Mouse (Mus musculus): ENCODE measurements around the gene Cdca4. TPM values are rescaled to one million over a fixed set of nuclear protein-coding genes. Genes with fewer than 3 reads are reported as not detected.

The Cdca4 gene
- 82.7 and 85.0 TPM in 2 replicates for polyA plus RNA-seq (2015; fragmentation: Nextera tagmentation; extraction: Ambion mirVana)

- H3K4me3 ChIP-seq (replicated peaks): peak within 1 kb of the TSS; percentile 94
- peak within 1 kb of the TSS; percentile 97 for H3K9ac ChIP-seq (replicated peaks)
- no peaks in the 10 kb centered on the region for H3K9me3 ChIP-seq
- peaks cover 57% of the 10 kb centered on the region for H3K4me1 ChIP-seq (replicated peaks)
- ATAC-seq: peak; percentile 98
- WGBS: 2% methylated on average over 72 of the region's 72 CpGs
- peak within 1 kb of the TSS; percentile 94 for H3K27ac ChIP-seq
- peak within 1 kb of the TSS; percentile 93 for H3K4me2 ChIP-seq (replicated peaks)
- no peaks in the 10 kb centered on the region for H3K27me3 ChIP-seq
- peaks cover 45% of the 10 kb centered on the region for H3K36me3 ChIP-seq
Observed at GRCm38 (mm10) chr12:112829244-112829864, at the start of gene Cdca4. Cdca4 (minus strand) TSS chr12:112829423.

GRCm38 (mm10) chr12:112877607-112878020 lies 48.4 kb upstream of the Cdca4 start:
- Histone ChIP-seq H3K9ac (replicated peaks) (peak overlapping the region; percentile 49), H3K9me3 (no peaks in the 10 kb centered on the region), H3K4me1 (replicated peaks) (peaks cover 24% of the 10 kb centered on the region), H3K27ac (no peak overlapping the region), H3K36me3 (no peaks in the 10 kb centered on the region), H3K4me3 (replicated peaks) (peak overlapping the region; percentile 37), H3K4me2 (replicated peaks) (peak overlapping the region; percentile 59), H3K27me3 (peaks cover 77% of the 10 kb centered on the region)
- WGBS: under 1% methylated on average over 30 of the region's 37 CpGs
- no peak for ATAC-seq

- no peak overlapping the region for H3K9ac ChIP-seq (replicated peaks)
- no peak for ATAC-seq
- peak overlapping the region; percentile 59 for H3K4me2 ChIP-seq (replicated peaks)
- no peak overlapping the region for H3K27ac ChIP-seq
- no peaks in the 10 kb centered on the region for H3K36me3 ChIP-seq
- no peaks in the 10 kb centered on the region for H3K9me3 ChIP-seq
- peaks cover 81% of the 10 kb centered on the region for H3K27me3 ChIP-seq
- peak overlapping the region; percentile 37 for H3K4me3 ChIP-seq (replicated peaks)
- 6% methylated on average over 17 of the region's 17 CpGs for WGBS
- peaks cover 24% of the 10 kb centered on the region for H3K4me1 ChIP-seq (replicated peaks)
Observed at GRCm38 (mm10) chr12:112877073-112877576, 47.9 kb upstream of the Cdca4 start.

GRCm38 (mm10) chr12:112876332-112877072 lies 47.3 kb upstream of the Cdca4 start:
- H3K27me3 ChIP-seq: peaks cover 87% of the 10 kb centered on the region
- ATAC-seq: no peak
- WGBS: 5% methylated on average over 28 of the region's 28 CpGs

DNA sequence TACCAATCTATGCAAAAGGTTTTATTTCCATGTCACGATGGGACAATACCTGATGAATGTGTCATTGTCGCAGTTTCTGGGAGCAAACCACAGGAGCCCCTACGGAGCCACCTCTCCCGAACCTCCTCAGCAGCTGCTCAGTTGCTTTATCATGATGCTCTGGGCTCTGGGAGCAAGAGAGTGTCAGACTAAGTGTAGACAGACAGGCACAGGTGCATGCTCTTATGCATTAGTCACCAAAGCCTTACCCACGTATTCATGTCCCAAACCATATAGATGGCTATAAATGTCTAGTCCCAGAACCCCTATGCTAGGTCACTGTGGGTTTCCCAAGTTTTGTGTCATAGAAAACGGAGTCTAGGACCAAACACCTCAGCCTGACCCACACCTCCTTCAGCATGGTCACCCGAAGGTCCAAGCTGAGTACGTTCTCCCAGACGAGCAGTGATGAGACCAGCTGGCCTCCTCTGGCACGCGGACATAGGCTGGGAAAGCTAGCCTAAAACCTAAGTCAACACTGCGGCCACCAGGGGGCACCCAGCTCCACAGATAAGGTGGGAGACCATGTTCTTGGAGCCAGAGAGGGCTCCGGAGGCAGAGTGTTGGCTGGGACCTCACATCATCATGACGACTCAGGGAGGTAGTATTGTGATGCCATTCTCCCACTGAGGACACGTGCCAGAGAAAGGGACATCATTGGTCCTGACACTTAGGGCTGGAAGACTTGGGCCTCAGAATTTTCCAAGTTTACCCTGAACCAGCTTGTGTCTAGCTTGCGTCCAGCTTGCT lies 46.2 kb upstream of the Cdca4 start:
- 24% methylated on average over 16 of the region's 16 CpGs for WGBS
- Histone ChIP-seq H3K4me1 (replicated peaks) (peaks cover 24% of the 10 kb centered on the region), H3K36me3 (no peaks in the 10 kb centered on the region), H3K4me2 (replicated peaks) (no peak overlapping the region), H3K4me3 (replicated peaks) (no peak overlapping the region), H3K27ac (no peak overlapping the region), H3K9me3 (no peaks in the 10 kb centered on the region), H3K27me3 (peaks cover 98% of the 10 kb centered on the region), H3K9ac (replicated peaks) (no peak overlapping the region)
- peak; percentile 53 for ATAC-seq

More at GRCm38 (mm10) chr12:112876332-112877072, 47.3 kb upstream of the Cdca4 start:
- H3K9ac ChIP-seq (replicated peaks): no peak overlapping the region
- no peaks in the 10 kb centered on the region for H3K36me3 ChIP-seq
- no peak overlapping the region for H3K27ac ChIP-seq
- H3K9me3 ChIP-seq: no peaks in the 10 kb centered on the region
- H3K4me2 ChIP-seq (replicated peaks): peak overlapping the region; percentile 31
- no peak overlapping the region for H3K4me3 ChIP-seq (replicated peaks)
- peaks cover 24% of the 10 kb centered on the region for H3K4me1 ChIP-seq (replicated peaks)

GRCm38 (mm10) chr12:112874199-112874598 lies 45.0 kb upstream of the Cdca4 start:
- Histone ChIP-seq H3K4me2 (replicated peaks) (peak overlapping the region; percentile 51), H3K4me3 (replicated peaks) (peak overlapping the region; percentile 33)
- WGBS: 12% methylated on average over 22 of the region's 22 CpGs

DNA sequence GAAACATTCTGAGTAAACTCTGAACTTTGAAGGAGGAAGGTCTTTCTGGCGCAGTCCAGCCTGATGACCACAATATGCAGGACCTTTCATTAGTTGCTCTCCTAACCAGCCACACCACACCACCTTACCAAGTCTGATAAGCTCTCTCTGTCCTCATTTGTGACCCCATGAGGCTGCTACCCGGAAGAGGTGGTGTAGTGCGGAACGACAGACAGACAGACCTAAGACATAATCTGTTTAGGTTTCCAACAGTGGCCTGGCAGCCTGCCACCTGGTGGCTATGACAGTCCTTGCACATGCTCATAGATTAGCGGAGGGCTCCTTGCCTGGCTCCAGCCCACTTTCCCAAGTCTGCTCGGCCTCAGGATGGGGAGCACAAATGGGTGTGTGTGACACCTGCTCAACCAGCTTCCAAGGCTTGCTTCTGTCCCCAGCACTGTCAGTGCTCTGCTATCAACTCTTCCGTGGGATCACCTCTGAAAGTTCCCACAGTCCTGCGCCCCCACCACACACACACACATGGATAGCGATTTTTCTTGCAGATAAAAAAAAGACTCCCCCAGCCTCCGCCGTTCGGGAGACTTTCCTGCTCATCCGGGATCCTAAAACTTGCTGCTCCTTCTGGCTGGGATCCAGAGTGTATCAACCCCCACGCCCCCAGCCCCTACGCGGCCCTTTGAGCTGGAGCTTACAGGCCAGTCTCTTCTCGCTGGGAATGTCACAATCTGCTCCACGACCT lies 44.4 kb upstream of the Cdca4 start:
- no peaks in the 10 kb centered on the region for H3K36me3 ChIP-seq
- peak overlapping the region; percentile 44; the same call in 1 of the 2 replicates for H3K9ac ChIP-seq (replicated peaks)
- peaks cover 28% of the 10 kb centered on the region for H3K4me1 ChIP-seq (replicated peaks)
- peaks cover 86% of the 10 kb centered on the region for H3K27me3 ChIP-seq
- H3K27ac ChIP-seq: no peak overlapping the region
- H3K4me3 ChIP-seq (replicated peaks): peak overlapping the region; percentile 33
- 20% methylated on average over 18 of the region's 18 CpGs for WGBS
- H3K9me3 ChIP-seq: no peaks in the 10 kb centered on the region
- peak; percentile 43 for ATAC-seq
- H3K4me2 ChIP-seq (replicated peaks): peak overlapping the region; percentile 51

More at GRCm38 (mm10) chr12:112874199-112874598, 45.0 kb upstream of the Cdca4 start:
- Histone ChIP-seq H3K9me3 (no peaks in the 10 kb centered on the region), H3K27ac (no peak overlapping the region), H3K4me1 (replicated peaks) (peaks cover 28% of the 10 kb centered on the region), H3K9ac (replicated peaks) (peak overlapping the region; percentile 44; the same call in 1 of the 2 replicates), H3K36me3 (no peaks in the 10 kb centered on the region), H3K27me3 (peaks cover 89% of the 10 kb centered on the region)
- 0 out of 2 replicates have a peak, but pooled peaks have one; percentile 6 for ATAC-seq

GRCm38 (mm10) chr12:112872991-112873390 lies 43.8 kb upstream of the Cdca4 start:
- Histone ChIP-seq H3K9ac (replicated peaks) (no peak overlapping the region), H3K4me2 (replicated peaks) (no peak overlapping the region), H3K27me3 (peaks cover 82% of the 10 kb centered on the region), H3K4me1 (replicated peaks) (peaks cover 28% of the 10 kb centered on the region), H3K36me3 (no peaks in the 10 kb centered on the region), H3K27ac (no peak overlapping the region), H3K9me3 (no peaks in the 10 kb centered on the region), H3K4me3 (replicated peaks) (no peak overlapping the region)
- no peak for ATAC-seq
- WGBS: 88% methylated on average over 10 of the region's 10 CpGs

GRCm38 (mm10) chr12:112871272-112871671 lies 42.0 kb upstream of the Cdca4 start:
- no peak for ATAC-seq
- Histone ChIP-seq H3K9me3 (no peaks in the 10 kb centered on the region), H3K4me1 (replicated peaks) (peaks cover 17% of the 10 kb centered on the region), H3K36me3 (no peaks in the 10 kb centered on the region), H3K27me3 (peaks cover 65% of the 10 kb centered on the region), H3K4me2 (replicated peaks) (no peak overlapping the region), H3K9ac (replicated peaks) (no peak overlapping the region), H3K27ac (no peak overlapping the region), H3K4me3 (replicated peaks) (no peak overlapping the region)
- 68% methylated on average over 2 of the region's 2 CpGs for WGBS

- Histone ChIP-seq H3K4me1 (replicated peaks) (peaks cover 13% of the 10 kb centered on the region), H3K4me2 (replicated peaks) (no peak overlapping the region), H3K4me3 (replicated peaks) (no peak overlapping the region), H3K36me3 (no peaks in the 10 kb centered on the region), H3K27me3 (peaks cover 60% of the 10 kb centered on the region), H3K27ac (no peak overlapping the region), H3K9me3 (no peaks in the 10 kb centered on the region), H3K9ac (replicated peaks) (no peak overlapping the region)
- no peak for ATAC-seq
- WGBS: 49% methylated on average over 13 of the region's 13 CpGs
Observed at GRCm38 (mm10) chr12:112870775-112871174, 41.6 kb upstream of the Cdca4 start.

- Histone ChIP-seq H3K36me3 (no peaks in the 10 kb centered on the region), H3K4me2 (replicated peaks) (no peak overlapping the region), H3K27ac (no peak overlapping the region), H3K9ac (replicated peaks) (no peak overlapping the region), H3K4me3 (replicated peaks) (no peak overlapping the region), H3K4me1 (replicated peaks) (peaks cover 13% of the 10 kb centered on the region), H3K27me3 (peaks cover 50% of the 10 kb centered on the region), H3K9me3 (no peaks in the 10 kb centered on the region)
- 37% methylated on average over 16 of the region's 16 CpGs for WGBS
- no peak for ATAC-seq
Observed at GRCm38 (mm10) chr12:112869783-112870204, 40.6 kb upstream of the Cdca4 start.
